Comparison of ENCODE assay signal across 25 mouse cellular contexts in genomic region chr3:131141546-131141945, GRCm38 (mm10). TPM values are rescaled to one million over a fixed set of nuclear protein-coding genes. Genes with fewer than 3 reads are reported as not detected.
A peak's percentile ranks its signal among the peaks of the same experiment; 100 is the strongest.
DNase-seq lines count a peak whose midpoint lies in the region; ATAC-seq and TF ChIP-seq lines count a peak whose summit lies in the region.
"Had no signal": no experiment of that assay in that cellular context is flagged by ENCODE, and none has a peak within 500 bp of the region (broad histone marks: within the 10 kb centered on the region; RNA-seq: fewer than 3 reads in every experiment).

No protein-coding gene starts in this region.

- no peak overlapping the region for H3K4me2 ChIP-seq in liver, postnatal 0 days (ENCODE audit: low read depth, low read length)
- no peak overlapping the region for H3K4me2 ChIP-seq in kidney, embryonic 14.5 days (replicated peaks; ENCODE audit: low read depth, low read length)
- H3K4me2 ChIP-seq: embryonic facial prominence, embryonic 13.5 days; forebrain, embryonic 15.5 days; heart, embryonic 12.5 days; midbrain, embryonic 11.5 days had no signal

- H3K9me3 ChIP-seq in liver, postnatal 0 days (ENCODE audit: low read length), result no peaks in the 10 kb centered on the region
- H3K9me3 ChIP-seq in embryonic facial prominence, embryonic 10.5 days, result no peaks in the 10 kb centered on the region
- H3K9me3 ChIP-seq in kidney, embryonic 14.5 days (ENCODE audit: control insufficient read depth, low read length), result no peaks in the 10 kb centered on the region
- H3K9me3 ChIP-seq: embryonic facial prominence, embryonic 13.5 days; forebrain, embryonic 15.5 days; heart, embryonic 12.5 days; hindbrain, embryonic 10.5 days; limb, embryonic 10.5 days had no signal

- H3K36me3 ChIP-seq in liver, postnatal 0 days (replicated peaks; ENCODE audit: insufficient read depth, low read length), result no peaks in the 10 kb centered on the region
- peaks cover 11% of the 10 kb centered on the region for H3K36me3 ChIP-seq in embryonic facial prominence, embryonic 10.5 days (replicated peaks)
- peaks cover 24% of the 10 kb centered on the region for H3K36me3 ChIP-seq in thymus, adult 2 months (ENCODE audit: control insufficient read depth, insufficient read depth, low read length)
- H3K36me3 ChIP-seq in kidney, embryonic 14.5 days (ENCODE audit: control insufficient read depth, insufficient read depth, low read length), result no peaks in the 10 kb centered on the region
- H3K36me3 ChIP-seq: forebrain, embryonic 15.5 days; heart, embryonic 12.5 days; hindbrain, embryonic 10.5 days had no signal

- no peak for TF ChIP-seq CTCF in liver, postnatal 0 days (IDR thresholded peaks at IDR 0.05; ENCODE audit: low read depth)
- no peak for TF ChIP-seq CTCF in thymus, adult 2 months (IDR thresholded peaks at IDR 0.05; ENCODE audit: borderline replicate concordance, control insufficient read depth, extremely low read depth, insufficient read depth, low read length, poor library complexity)

- no peak for ATAC-seq in liver, postnatal 0 days
- no peak for ATAC-seq in kidney, embryonic 14.5 days (ENCODE audit: low FRiP score, low TSS enrichment)
- ATAC-seq: activated CD4-positive, CD25-positive, alpha-beta regulatory T cell, adult 4 months; forebrain, embryonic 15.5 days had no signal

- 21% methylated on average over 4 of the region's 4 CpGs for WGBS in liver, postnatal 0 days (ENCODE audit: insufficient replicate concordance)
- 25% methylated on average over 4 of the region's 4 CpGs for WGBS in embryonic facial prominence, embryonic 10.5 days
- WGBS in thymus, adult 2 months, result 58% methylated on average over 4 of the region's 4 CpGs
- 31% methylated on average over 4 of the region's 4 CpGs for WGBS in kidney, embryonic 14.5 days

- no peak for TF ChIP-seq EP300 in liver, postnatal 0 days (IDR thresholded peaks at IDR 0.05; ENCODE audit: low read depth)

- no peaks in the 10 kb centered on the region for H3K4me1 ChIP-seq in liver, postnatal 0 days (ENCODE audit: insufficient read depth)
- H3K4me1 ChIP-seq in embryonic facial prominence, embryonic 10.5 days, result peaks cover 69% of the 10 kb centered on the region
- H3K4me1 ChIP-seq in thymus, adult 2 months (replicated peaks; ENCODE audit: control insufficient read depth, insufficient read depth, low read length), result peaks cover 23% of the 10 kb centered on the region
- peaks cover 17% of the 10 kb centered on the region for H3K4me1 ChIP-seq in kidney, embryonic 14.5 days (ENCODE audit: control insufficient read depth, insufficient read depth, low read length)

- TF ChIP-seq POLR2A in thymus, adult 2 months (IDR thresholded peaks at IDR 0.05; ENCODE audit: control insufficient read depth, extremely low read depth, insufficient read depth, low read length, poor library complexity), result no peak

- DNase-seq in liver, result peak; percentile 10
- DNase-seq in liver, postnatal 0 days, result no peak
- peak; percentile 43 for DNase-seq in embryonic facial prominence, embryonic 10.5 days (ENCODE audit: low spot score)
- peak; percentile 68 for DNase-seq in thymus, adult 2 months
- peak; percentile 87 for DNase-seq in thymus, postnatal 4 days
- no peak for DNase-seq in right cerebral cortex, postnatal 4 days
- DNase-seq: adrenal gland, postnatal 10 days; cerebellum, adult 8-10 months; cerebellum, postnatal 36 days; gastrocnemius, postnatal 10 days; heart, postnatal 10 days; kidney, adult 11 months; lung, postnatal 14 days; right cerebral cortex, postnatal 14 days; spleen, adult 18-20 months had no signal

- H3K27me3 ChIP-seq in liver, postnatal 0 days (ENCODE audit: insufficient read depth, low read length), result no peaks in the 10 kb centered on the region
- no peaks in the 10 kb centered on the region for H3K27me3 ChIP-seq in embryonic facial prominence, embryonic 10.5 days (replicated peaks; ENCODE audit: low read depth, poor library complexity, severe bottlenecking)
- no peaks in the 10 kb centered on the region for H3K27me3 ChIP-seq in thymus, adult 2 months (ENCODE audit: control insufficient read depth, insufficient read depth, low read length)
- no peaks in the 10 kb centered on the region for H3K27me3 ChIP-seq in kidney, embryonic 14.5 days (ENCODE audit: control insufficient read depth, insufficient read depth, low read length)
- H3K27me3 ChIP-seq: embryonic facial prominence, embryonic 13.5 days; forebrain, embryonic 15.5 days had no signal

- H3K4me3 ChIP-seq in liver, postnatal 0 days (ENCODE audit: low read depth, low read length), result no peak overlapping the region
- H3K4me3 ChIP-seq in embryonic facial prominence, embryonic 10.5 days, result no peak overlapping the region
- no peak overlapping the region for H3K4me3 ChIP-seq in thymus, adult 2 months (ENCODE audit: control insufficient read depth, insufficient read depth, low read length)
- H3K4me3 ChIP-seq in kidney, embryonic 14.5 days (ENCODE audit: low read length), result no peak overlapping the region
- H3K4me3 ChIP-seq: embryonic facial prominence, embryonic 13.5 days; erythroblast, embryonic 14.5 days; forebrain, embryonic 15.5 days; heart, embryonic 12.5 days; hindbrain, embryonic 10.5 days; limb, embryonic 10.5 days had no signal

- H3K27ac ChIP-seq in liver, postnatal 0 days (ENCODE audit: low read depth), result no peak overlapping the region
- no peak overlapping the region for H3K27ac ChIP-seq in embryonic facial prominence, embryonic 10.5 days (replicated peaks)
- no peak overlapping the region for H3K27ac ChIP-seq in thymus, adult 2 months (ENCODE audit: control insufficient read depth, insufficient read depth, low read length)
- H3K27ac ChIP-seq in kidney, embryonic 14.5 days (ENCODE audit: low read depth, low read length), result no peak overlapping the region
- H3K27ac ChIP-seq: embryonic facial prominence, embryonic 13.5 days; forebrain, embryonic 15.5 days; hindbrain, embryonic 10.5 days; kidney, postnatal 0 days; limb, embryonic 10.5 days had no signal

- H3K9ac ChIP-seq in liver, postnatal 0 days (replicated peaks), result no peak overlapping the region
- H3K9ac ChIP-seq in kidney, embryonic 14.5 days (ENCODE audit: low read depth, low read length), result no peak overlapping the region
- H3K9ac ChIP-seq: embryonic facial prominence, embryonic 13.5 days; forebrain, embryonic 15.5 days; heart, embryonic 12.5 days had no signal

RNA-seq across cellular contexts. Expression of gene Lef1, which starts 31.3 kb away (rescaled TPM):
- polyA plus RNA-seq in liver, postnatal 0 days (2015; fragmentation: Nextera tagmentation; extraction: Ambion mirVana), result 2.0 and 2.2 TPM in 2 replicates
- polyA plus RNA-seq in embryonic facial prominence, embryonic 10.5 days (2016; fragmentation: Nextera tagmentation; extraction: Ambion mirVana), result 51.2 and 61.3 TPM in 2 replicates
- polyA plus RNA-seq in thymus, adult 2 months (2012; rRNA removed), result 279 and 361 TPM in 2 replicates
- polyA plus RNA-seq in kidney, embryonic 14.5 days (2014; fragmentation: Nextera tagmentation; extraction: Ambion mirVana), result 31.9 and 32.1 TPM in 2 replicates
- polyA plus RNA-seq: erythroblast, embryonic 14.5 days had no signal

Comparison
In these comparisons a context has a peak if more than half of its experiments do, and no peak if none do; other contexts are left out.
1. DNase-seq: peak in liver (single experiment), embryonic facial prominence, embryonic 10.5 days (single experiment), thymus, adult 2 months (single experiment) and thymus, postnatal 4 days (single experiment); none in liver, postnatal 0 days (single experiment) and right cerebral cortex, postnatal 4 days (single experiment).
2. RNA of gene Lef1, which starts 31.3 kb away (polyA plus RNA-seq): 279 to 361 TPM in thymus, adult 2 months, 51.2 to 61.3 TPM in embryonic facial prominence, embryonic 10.5 days and 31.9 to 32.1 TPM in kidney, embryonic 14.5 days; 2.0 to 2.2 TPM in liver, postnatal 0 days; every median in the first group is over 10 times any median in the second.